Mouse (Mus musculus): ENCODE data around the gene Rph3al. TPM values are rescaled to one million over a fixed set of nuclear protein-coding genes. Genes with fewer than 3 reads are reported as not detected.

Gene Rph3al
- polyA plus RNA-seq, 1 experiment from 2014 or later, result 2.4 TPM

DNA sequence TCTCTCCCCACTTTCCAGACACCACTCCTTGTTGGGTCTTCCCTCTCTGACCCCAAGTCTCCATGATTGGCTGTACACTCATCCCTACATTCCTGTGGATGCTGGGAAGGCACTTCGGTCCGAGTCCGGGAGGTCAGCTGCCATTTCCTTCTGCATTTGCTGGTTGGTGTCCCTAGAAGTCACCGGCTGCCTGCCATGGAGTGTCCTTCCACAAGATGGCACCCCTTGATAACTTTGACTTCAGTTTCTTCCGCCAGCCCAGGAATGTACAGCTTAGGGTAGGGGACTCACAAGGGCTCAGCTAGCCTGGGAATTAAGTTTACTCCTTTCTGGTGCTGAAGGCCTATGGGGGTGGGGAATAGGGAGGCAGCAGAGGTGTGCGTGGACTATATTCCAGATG, 156.3 kb downstream of the Rph3al start:
- DNase-seq (ENCODE audit: low spot score), result peak; percentile 78
- WGBS, result 24% methylated on average over 6 of the region's 6 CpGs
- no peak overlapping the region for H3K4me3 ChIP-seq
- peaks cover 3% of the 10 kb centered on the region; the same call in 1 of the 2 replicates for H3K27me3 ChIP-seq (ENCODE audit: low read depth, poor library complexity, severe bottlenecking)
- no peaks in the 10 kb centered on the region for H3K4me1 ChIP-seq
- no peak overlapping the region for H3K27ac ChIP-seq
- H3K36me3 ChIP-seq, result no peaks in the 10 kb centered on the region
- no peaks in the 10 kb centered on the region for H3K9me3 ChIP-seq (replicated peaks)

Other genes starting within 250 kb of the Rph3al start
- gene Ywhae, start 205.6 kb downstream of the Rph3al start, polyA plus RNA-seq (2016; fragmentation: Nextera tagmentation; extraction: Ambion mirVana), result 1,115 and 1,137 TPM in 2 replicates
- gene Doc2b, start 142.4 kb downstream of the Rph3al start, polyA plus RNA-seq (2016; fragmentation: Nextera tagmentation; extraction: Ambion mirVana), result 0.06 and 0.20 TPM in 2 replicates
- 0.36 TPM in 1 of 2 replicates, not detected in the other for gene 1700016K19Rik, start 61.5 kb upstream of the Rph3al start, polyA plus RNA-seq (2016; fragmentation: Nextera tagmentation; extraction: Ambion mirVana)
- gene Rflnb, start 89.4 kb upstream of the Rph3al start, polyA plus RNA-seq (2016; fragmentation: Nextera tagmentation; extraction: Ambion mirVana), result 25.6 and 35.4 TPM in 2 replicates
- gene Vps53, start 241.2 kb upstream of the Rph3al start, polyA plus RNA-seq (2016; fragmentation: Nextera tagmentation; extraction: Ambion mirVana), result 36.0 and 36.2 TPM in 2 replicates
- gene Fam57a, start 241.2 kb upstream of the Rph3al start, polyA plus RNA-seq (2016; fragmentation: Nextera tagmentation; extraction: Ambion mirVana), result 34.9 and 36.4 TPM in 2 replicates